7 mouse cellular contexts compared by ENCODE assay signal in the genomic region with DNA sequence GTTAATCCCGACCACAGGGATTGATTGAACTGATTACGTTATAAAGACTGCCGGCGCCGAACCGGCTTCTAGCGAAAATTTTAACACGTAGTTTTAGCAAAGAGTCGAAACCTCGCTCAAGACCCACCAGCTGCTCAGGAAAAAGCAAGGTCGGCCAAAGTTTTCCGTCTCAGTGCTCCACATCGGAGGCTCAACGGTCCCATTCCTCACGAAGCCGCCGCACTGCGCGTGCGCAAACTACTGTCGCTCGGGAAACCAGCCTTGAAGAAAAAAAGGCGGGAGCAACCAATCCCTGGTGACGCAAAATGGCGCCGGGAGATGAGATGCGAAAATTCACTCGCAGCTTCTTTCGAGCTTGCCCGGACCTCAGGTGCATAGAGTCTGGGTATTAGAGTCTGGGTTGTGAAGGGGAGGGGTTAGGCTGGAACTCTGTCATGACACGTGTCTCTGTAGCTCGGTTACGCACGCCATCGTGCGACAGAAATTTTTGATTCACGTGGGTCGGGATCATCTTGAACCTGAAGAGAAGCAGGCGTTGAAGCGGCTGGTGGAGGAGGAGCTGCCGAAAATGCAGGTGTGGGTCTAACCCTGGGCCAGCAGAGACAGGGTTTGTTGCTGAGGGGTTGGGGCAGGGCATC. TPM values are rescaled to one million over a fixed set of nuclear protein-coding genes. Genes with fewer than 3 reads are reported as not detected.
A peak's percentile ranks its signal among the peaks of the same experiment; 100 is the strongest.
DNase-seq lines count a peak whose midpoint lies in the region; ATAC-seq lines count a peak whose summit lies in the region.

A gene (minus strand): TSS at position 231 of the 638 bp plus-strand sequence.

- peak within 1 kb of the TSS; percentile 93 for H3K27ac ChIP-seq in embryonic facial prominence, embryonic 10.5 days (replicated peaks)
- H3K27ac ChIP-seq in limb, embryonic 10.5 days: peak within 1 kb of the TSS; percentile 92
- H3K27ac ChIP-seq in midbrain, embryonic 13.5 days: peak within 1 kb of the TSS; percentile 84

- under 1% methylated on average over 41 of the region's 41 CpGs for WGBS in embryonic facial prominence, embryonic 10.5 days
- under 1% methylated on average over 41 of the region's 41 CpGs for WGBS in limb, embryonic 10.5 days
- under 1% methylated on average over 41 of the region's 41 CpGs for WGBS in midbrain, embryonic 13.5 days

- H3K36me3 ChIP-seq in embryonic facial prominence, embryonic 10.5 days (replicated peaks): peaks cover 77% of the 10 kb centered on the region
- peaks cover 80% of the 10 kb centered on the region for H3K36me3 ChIP-seq in limb, embryonic 10.5 days
- peaks cover 60% of the 10 kb centered on the region for H3K36me3 ChIP-seq in midbrain, embryonic 13.5 days

- H3K4me2 ChIP-seq in midbrain, embryonic 13.5 days (replicated peaks): peak within 1 kb of the TSS; percentile 83

- H3K9me3 ChIP-seq in embryonic facial prominence, embryonic 10.5 days: no peaks in the 10 kb centered on the region
- H3K9me3 ChIP-seq in limb, embryonic 10.5 days (replicated peaks): no peaks in the 10 kb centered on the region
- no peaks in the 10 kb centered on the region for H3K9me3 ChIP-seq in midbrain, embryonic 13.5 days

- peaks cover 41% of the 10 kb centered on the region for H3K4me1 ChIP-seq in embryonic facial prominence, embryonic 10.5 days
- H3K4me1 ChIP-seq in limb, embryonic 10.5 days: peaks cover 33% of the 10 kb centered on the region
- peaks cover 30% of the 10 kb centered on the region for H3K4me1 ChIP-seq in midbrain, embryonic 13.5 days (replicated peaks)

- peak; percentile 43 for ATAC-seq in granulocyte monocyte progenitor cell, adult 5-6 weeks (replicated peaks; ENCODE audit: poor library complexity, severe bottlenecking)
- ATAC-seq in midbrain, embryonic 13.5 days: peak; percentile 81

- H3K4me3 ChIP-seq in embryonic facial prominence, embryonic 10.5 days: peak within 1 kb of the TSS; percentile 76
- peak within 1 kb of the TSS; percentile 74 for H3K4me3 ChIP-seq in limb, embryonic 10.5 days
- H3K4me3 ChIP-seq in midbrain, embryonic 13.5 days (replicated peaks): peak within 1 kb of the TSS; percentile 66

- peak within 1 kb of the TSS; percentile 66 for H3K9ac ChIP-seq in midbrain, embryonic 13.5 days (replicated peaks)

- no peaks in the 10 kb centered on the region for H3K27me3 ChIP-seq in embryonic facial prominence, embryonic 10.5 days (replicated peaks; ENCODE audit: low read depth, poor library complexity, severe bottlenecking)
- no peaks in the 10 kb centered on the region for H3K27me3 ChIP-seq in limb, embryonic 10.5 days (ENCODE audit: low read depth, poor library complexity, severe bottlenecking)
- no peaks in the 10 kb centered on the region for H3K27me3 ChIP-seq in midbrain, embryonic 13.5 days

- DNase-seq in adrenal gland, postnatal 10 days: peak; percentile 94
- DNase-seq in embryonic facial prominence, embryonic 10.5 days (ENCODE audit: low spot score): peak; percentile 96
- peak; percentile 93 for DNase-seq in kidney, adult 11 months
- peak; percentile 96 for DNase-seq in limb, embryonic 10.5 days (ENCODE audit: low spot score)
- DNase-seq in spleen, adult 12 weeks (ENCODE audit: low spot score): peak; percentile 88

RNA-seq across cellular contexts. Expression of the gene that starts here (rescaled TPM):
- total RNA-seq in adrenal gland, postnatal 10 days (2021): 10 to 100 TPM; 35.4 to 45.6 TPM
- 114 and 118 TPM in 2 replicates for polyA plus RNA-seq in embryonic facial prominence, embryonic 10.5 days (2016; fragmentation: Nextera tagmentation; extraction: Ambion mirVana)
- total RNA-seq in granulocyte monocyte progenitor cell, adult 5-6 weeks (2014; fragmentation: Nextera tagmentation): 89.0 and 100 TPM in 2 replicates
- 23.4 and 35.3 TPM in 2 replicates for total RNA-seq in granulocyte monocyte progenitor cell, adult 5-6 weeks (2017)
- 117 and 131 TPM in 2 replicates for polyA plus RNA-seq in limb, embryonic 10.5 days (2016; fragmentation: Nextera tagmentation; extraction: Ambion mirVana)
- 84.3 and 88.8 TPM in 2 replicates for polyA plus RNA-seq in midbrain, embryonic 13.5 days (2015; fragmentation: Nextera tagmentation; extraction: Ambion mirVana)

Comparison
In these comparisons a context has a peak if more than half of its experiments do, and no peak if none do; other contexts are left out.
1. Peak in every context shown above with its lines: DNase-seq, ATAC-seq, H3K4me3 ChIP-seq and H3K27ac ChIP-seq.